Mouse (Mus musculus): ENCODE data around the gene Caprin2. TPM values are rescaled to one million over a fixed set of nuclear protein-coding genes. Genes with fewer than 3 reads are reported as not detected.

Gene Caprin2
- polyA plus RNA-seq (2017; shearing (Covaris generic)): 6.6 TPM

GRCm38 (mm10) chr6:148895773-148896506 lies at the start of gene Caprin2:
TSS of gene Caprin2 (minus strand) at chr6:148896237.

GRCm38 (mm10) chr6:148830748-148831727 lies 65.0 kb downstream of the Caprin2 start, which contains the start of gene Ipo8:
TSS of gene Ipo8 (minus strand) at chr6:148831467.

Other genes starting within 250 kb of the Caprin2 start
- 63.3 TPM for gene Ipo8, start 64.8 kb downstream of the Caprin2 start, polyA plus RNA-seq (2017; shearing (Covaris generic))
- 51.5 TPM for gene Sinhcaf, start 50.2 kb upstream of the Caprin2 start, polyA plus RNA-seq (2017; shearing (Covaris generic))
- 0.28 TPM for gene Dennd5b, start 205.4 kb upstream of the Caprin2 start, polyA plus RNA-seq (2017; shearing (Covaris generic))
- gene Gm10203, start 233.9 kb upstream of the Caprin2 start, polyA plus RNA-seq (2017; shearing (Covaris generic)): not detected
- gene Etfbkmt, start 243.6 kb upstream of the Caprin2 start, polyA plus RNA-seq (2017; shearing (Covaris generic)): 80.6 TPM